Mouse (Mus musculus) neural tube, embryonic 11.5 days (tissue): ENCODE results near the gene Osbpl7. TPM values are rescaled to one million over a fixed set of nuclear protein-coding genes. Genes with fewer than 3 reads are reported as not detected.

ENCODE experiments used
- ATAC-seq: fragments of 200-750 bp; cut with Nextera tagmentation; 2 replicates; pipeline ENCODE4 v1.8.0; 2017; ENCODE audit warnings: moderate number of reproducible peaks, mild to moderate bottlenecking, moderate TSS enrichment, moderate library complexity; ENCODE audit not compliant: insufficient read depth, low FRiP score, low TSS enrichment
- DNase-seq: peaks from one replicate; pipeline ENCODE4 v3.0.0-alpha.2; 2015; ENCODE audit warnings: low spot score
- H3K27ac ChIP-seq: fragments of 300-500 bp; sonication (generic); 2 replicates; pipeline ENCODE4 v1.5.1; 2014; ENCODE audit warnings: low read depth, mild to moderate bottlenecking, low read length
- H3K27me3 ChIP-seq: fragments of 300-500 bp; sonication (generic); 2 replicates; pipeline ENCODE4 v1.6.1; 2014; ENCODE audit warnings: mild to moderate bottlenecking, low read length, mixed read lengths; ENCODE audit not compliant: control insufficient read depth, insufficient read depth
- H3K36me3 ChIP-seq: fragments of 300-500 bp; sonication (generic); 2 replicates; pipeline ENCODE4 v1.6.1; 2014; ENCODE audit warnings: mild to moderate bottlenecking, low read length, moderate library complexity, mixed read lengths; ENCODE audit not compliant: control insufficient read depth, insufficient read depth
- H3K4me1 ChIP-seq: fragments of 300-500 bp; sonication (generic); 2 replicates; pipeline ENCODE4 v1.6.1; 2014; ENCODE audit warnings: low read length, mixed read lengths; ENCODE audit not compliant: control insufficient read depth, insufficient read depth
- H3K4me2 ChIP-seq: fragments of 300-500 bp; sonication (generic); 2 replicates; pipeline ENCODE4 v1.6.1; 2014; ENCODE audit warnings: low read depth, mild to moderate bottlenecking, moderate library complexity
- H3K4me3 ChIP-seq: fragments of 300-500 bp; sonication (generic); 2 replicates; pipeline ENCODE4 v1.5.1; 2014; ENCODE audit warnings: low read depth, low read length
- H3K9ac ChIP-seq: fragments of 300-500 bp; sonication (generic); 2 replicates; pipeline ENCODE4 v1.6.1; 2014; ENCODE audit warnings: mild to moderate bottlenecking, low read length
- H3K9me3 ChIP-seq: fragments of 300-500 bp; sonication (generic); 2 replicates; pipeline ENCODE4 v1.6.1; 2016; ENCODE audit warnings: low read length; ENCODE audit not compliant: control insufficient read depth
- WGBS: fragments of 180-500 bp; shearing (Covaris S2); extraction: QIAGEN DNeasy Blood & Tissue Kit; methylation state at CpG from one replicate; pipeline ENCODE4 v1.1.7; 2014; 5-methylcytosine and 5-hydroxymethylcytosine counted together
- polyA plus RNA-seq: library from polyadenylated mRNA; unstranded; fragments of >200 nt; fragmentation: Nextera tagmentation; extraction: Ambion mirVana; gene quantifications from 2 replicates; pipeline ENCODE4 v1.2.1, GENCODE M21; 2014

Gene Osbpl7
- polyA plus RNA-seq, 1 experiment from 2014 or later = 5.3 TPM

- Histone ChIP-seq H3K27me3 (no peaks in the 10 kb centered on the region), H3K4me1 (peaks cover 11% of the 10 kb centered on the region), H3K4me3 (no peak overlapping the region), H3K27ac (no peak overlapping the region), H3K9me3 (no peaks in the 10 kb centered on the region), H3K4me2 (no peak overlapping the region), H3K9ac (no peak overlapping the region), H3K36me3 (peaks cover 4% of the 10 kb centered on the region)
- WGBS = 87% methylated on average over 8 of the region's 8 CpGs
- DNase-seq (no peak), ATAC-seq (no peak)
These were observed 2.3 kb upstream of the Osbpl7 start for GRCm38 (mm10) chr11:97048090-97048650.

GRCm38 (mm10) chr11:97049492-97050085 lies 839 bp upstream of the Osbpl7 start:
- H3K27ac ChIP-seq = no peak overlapping the region
- H3K36me3 ChIP-seq = peaks cover 4% of the 10 kb centered on the region
- H3K4me1 ChIP-seq = peaks cover 11% of the 10 kb centered on the region
- 84% methylated on average over 6 of the region's 6 CpGs for WGBS
- no peak for DNase-seq
- H3K27me3 ChIP-seq = no peaks in the 10 kb centered on the region
- no peak overlapping the region for H3K9ac ChIP-seq
- H3K4me2 ChIP-seq = no peak overlapping the region
- H3K4me3 ChIP-seq = no peak overlapping the region
- no peak for ATAC-seq
- H3K9me3 ChIP-seq = no peaks in the 10 kb centered on the region

GRCm38 (mm10) chr11:97050944-97051586 lies 637 bp downstream of the Osbpl7 start:
- Histone ChIP-seq H3K9ac (peak overlapping the region; percentile 80), H3K4me3 (peak overlapping the region; percentile 71), H3K36me3 (peaks cover 5% of the 10 kb centered on the region), H3K4me1 (peaks cover 11% of the 10 kb centered on the region), H3K27me3 (no peaks in the 10 kb centered on the region), H3K9me3 (no peaks in the 10 kb centered on the region), H3K4me2 (peak overlapping the region; percentile 95), H3K27ac (no peak overlapping the region)
- 33% methylated on average over 13 of the region's 13 CpGs for whole genome bisulfite sequencing
- no peak for ATAC-seq
- no peak for DNase-seq

- no peak overlapping the region for H3K4me2 ChIP-seq
- H3K9ac ChIP-seq = no peak overlapping the region
- H3K9me3 ChIP-seq = no peaks in the 10 kb centered on the region
- H3K27ac ChIP-seq = no peak overlapping the region
- 21% methylated on average over 11 of the region's 11 CpGs for WGBS
- peaks cover 11% of the 10 kb centered on the region for H3K4me1 ChIP-seq
- peaks cover 3% of the 10 kb centered on the region; the same call in 1 of the 2 replicates for H3K36me3 ChIP-seq
- DNase-seq (no peak), ATAC-seq (no peak)
- H3K4me3 ChIP-seq = no peak overlapping the region
- H3K27me3 ChIP-seq = no peaks in the 10 kb centered on the region
These were observed 1.8 kb downstream of the Osbpl7 start for GRCm38 (mm10) chr11:97052219-97052646.

DNA sequence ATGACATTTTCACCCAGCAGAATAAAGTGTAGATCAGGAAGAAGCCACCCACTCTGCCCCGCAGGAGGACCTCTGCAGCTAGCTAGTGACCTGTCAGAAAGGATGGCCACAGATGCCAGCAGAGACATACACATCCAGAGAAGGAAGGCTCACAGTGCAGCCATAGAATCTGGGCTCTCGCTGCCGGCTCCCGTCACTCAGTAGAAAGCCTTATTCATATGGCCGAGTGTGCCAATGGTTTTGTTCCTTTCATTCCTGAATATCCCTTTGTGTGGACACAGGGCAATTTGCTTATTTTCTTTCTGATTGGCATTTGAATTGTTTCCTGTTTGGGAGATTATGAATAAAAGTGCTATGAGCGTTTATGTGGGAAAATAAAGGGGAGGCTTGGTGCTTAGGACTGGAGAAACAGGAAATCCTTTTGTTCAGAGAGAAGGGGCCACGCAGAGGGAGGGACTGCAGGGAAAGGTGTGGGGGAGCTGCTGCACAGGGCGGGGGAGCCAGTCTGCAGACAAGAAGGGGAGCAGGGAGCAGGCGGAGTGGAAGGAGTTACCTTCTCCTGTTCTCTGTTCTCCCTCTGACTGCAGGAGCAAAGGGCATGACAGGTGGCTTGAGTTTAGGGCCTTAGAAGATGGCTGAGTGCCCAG lies 13.0 kb downstream of the Osbpl7 start:
- Histone ChIP-seq H3K4me2 (no peak overlapping the region), H3K4me3 (no peak overlapping the region), H3K4me1 (no peaks in the 10 kb centered on the region), H3K36me3 (no peaks in the 10 kb centered on the region; the same call in 1 of the 2 replicates), H3K27ac (no peak overlapping the region), H3K9ac (no peak overlapping the region), H3K27me3 (no peaks in the 10 kb centered on the region), H3K9me3 (no peaks in the 10 kb centered on the region)
- ATAC-seq (no peak), DNase-seq (no peak)
- WGBS = 64% methylated on average over 9 of the region's 9 CpGs

- Histone ChIP-seq H3K9ac (no peak overlapping the region), H3K4me3 (no peak overlapping the region), H3K36me3 (no peaks in the 10 kb centered on the region; the same call in 1 of the 2 replicates), H3K27me3 (no peaks in the 10 kb centered on the region), H3K4me1 (no peaks in the 10 kb centered on the region), H3K4me2 (no peak overlapping the region), H3K27ac (no peak overlapping the region), H3K9me3 (no peaks in the 10 kb centered on the region)
- WGBS = 91% methylated on average over 3 of the region's 3 CpGs
- ATAC-seq = no peak
- no peak for DNase-seq
These were observed 13.5 kb downstream of the Osbpl7 start for GRCm38 (mm10) chr11:97063921-97064295.

DNA sequence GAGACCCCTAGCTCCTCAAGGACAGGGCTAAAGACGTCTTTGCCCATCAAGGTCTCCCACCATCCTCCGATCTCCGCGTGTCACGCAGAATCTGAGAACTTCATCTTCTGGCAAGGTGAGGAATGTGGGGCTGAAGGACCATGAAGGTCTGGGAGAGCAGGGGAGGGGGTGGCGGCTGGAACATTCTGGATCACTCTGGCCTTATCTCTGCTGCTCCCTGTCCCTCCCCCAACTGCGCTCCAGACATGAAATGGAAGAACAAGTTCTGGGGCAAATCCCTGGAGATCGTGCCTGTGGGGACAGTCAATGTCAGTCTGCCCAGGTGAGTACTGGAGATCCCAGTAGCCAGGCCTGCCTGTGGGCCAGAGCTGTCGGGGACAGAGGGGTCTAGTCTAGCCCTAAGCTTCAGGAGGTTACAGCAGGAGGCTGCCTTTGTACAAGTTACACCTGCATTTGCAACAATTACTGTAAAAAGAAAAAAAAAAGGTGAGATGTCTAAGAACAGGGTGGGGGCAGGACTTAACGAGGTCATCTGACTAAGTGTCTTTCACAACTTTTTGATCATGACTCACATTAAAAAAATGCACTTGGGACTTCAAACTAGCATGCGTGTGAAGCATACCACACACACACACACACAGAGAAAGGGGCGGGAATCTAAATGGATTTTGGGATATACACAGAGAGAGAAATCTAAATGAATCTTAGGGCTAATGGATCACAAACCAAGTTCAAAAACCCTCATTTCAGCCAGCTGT lies 15.3 kb downstream of the Osbpl7 start:
- H3K4me2 ChIP-seq = no peak overlapping the region
- H3K36me3 ChIP-seq = no peaks in the 10 kb centered on the region; the same call in 1 of the 2 replicates
- no peaks in the 10 kb centered on the region for H3K4me1 ChIP-seq
- no peaks in the 10 kb centered on the region for H3K27me3 ChIP-seq
- no peak overlapping the region for H3K4me3 ChIP-seq
- DNase-seq = no peak
- no peak overlapping the region for H3K27ac ChIP-seq
- no peak for ATAC-seq
- no peaks in the 10 kb centered on the region for H3K9me3 ChIP-seq
- WGBS = 92% methylated on average over 12 of the region's 12 CpGs
- H3K9ac ChIP-seq = no peak overlapping the region

DNA sequence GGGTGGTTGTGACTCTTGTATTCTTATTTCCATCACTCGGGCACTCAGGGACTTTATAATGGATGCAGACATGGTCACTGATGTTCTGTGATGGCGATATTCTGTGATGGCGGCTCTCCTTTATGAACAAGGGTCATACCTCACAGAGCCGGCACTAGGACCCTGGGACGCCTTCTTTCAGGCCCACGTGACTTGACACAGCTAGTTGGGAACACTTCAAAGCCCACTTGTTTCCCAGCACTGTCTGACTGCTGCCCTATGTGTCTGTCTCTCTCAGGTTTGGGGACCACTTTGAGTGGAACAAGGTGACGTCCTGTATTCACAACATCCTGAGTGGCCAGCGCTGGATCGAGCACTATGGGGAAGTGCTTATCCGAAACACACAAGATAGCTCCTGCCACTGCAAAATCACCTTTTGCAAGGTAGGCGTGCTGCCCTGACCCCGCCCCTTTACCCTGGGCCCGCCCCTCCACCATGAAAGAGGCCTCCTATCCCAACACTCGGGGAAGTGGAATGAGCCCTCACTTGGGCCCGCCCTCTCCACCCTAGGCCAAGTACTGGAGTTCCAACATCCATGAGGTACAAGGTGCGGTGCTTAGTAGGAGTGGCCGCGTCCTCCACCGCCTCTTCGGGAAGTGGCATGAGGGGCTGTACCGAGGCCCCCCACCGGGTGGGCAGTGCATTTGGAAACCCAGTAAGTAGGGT lies 16.4 kb downstream of the Osbpl7 start:
- no peak for ATAC-seq
- Histone ChIP-seq H3K27ac (no peak overlapping the region), H3K27me3 (no peaks in the 10 kb centered on the region), H3K4me1 (no peaks in the 10 kb centered on the region), H3K36me3 (no peaks in the 10 kb centered on the region; the same call in 1 of the 2 replicates), H3K4me3 (no peak overlapping the region), H3K4me2 (no peak overlapping the region), H3K9ac (no peak overlapping the region), H3K9me3 (no peaks in the 10 kb centered on the region)
- 43% methylated on average over 22 of the region's 22 CpGs for WGBS
- DNase-seq = no peak
